ENCODE assay signal across 25 mouse cellular contexts in the genomic region with DNA sequence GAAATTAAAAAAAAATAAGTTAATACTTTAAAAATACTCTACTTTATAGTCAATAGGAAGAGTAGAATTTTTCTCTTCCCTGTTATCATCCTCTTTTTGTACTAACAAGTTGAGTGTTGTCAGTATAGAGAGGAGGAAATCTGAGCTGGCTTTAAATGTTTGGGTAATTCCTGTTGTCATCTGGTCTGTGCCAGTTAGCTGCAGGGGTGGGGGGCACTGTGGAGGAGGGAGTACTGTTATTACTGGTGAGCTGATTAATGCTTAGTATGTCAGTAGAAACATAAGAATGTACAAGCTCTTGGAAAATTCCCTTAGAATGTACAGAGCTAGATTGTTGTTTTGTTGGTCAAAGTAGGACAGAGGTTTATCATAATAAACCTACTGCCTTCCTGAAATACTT. TPM values are rescaled to one million over a fixed set of nuclear protein-coding genes. Genes with fewer than 3 reads are reported as not detected.
A peak's percentile ranks its signal among the peaks of the same experiment; 100 is the strongest.
DNase-seq lines count a peak whose midpoint lies in the region; ATAC-seq and TF ChIP-seq lines count a peak whose summit lies in the region.
"Had no signal": no experiment of that assay in that cellular context is flagged by ENCODE, and none has a peak within 500 bp of the region (broad histone marks: within the 10 kb centered on the region; RNA-seq: fewer than 3 reads in every experiment).

No protein-coding gene starts in this region.

- H3K79me2 ChIP-seq in CH12.LX (replicated peaks; ENCODE audit: control insufficient read depth, extremely low read depth, insufficient read depth, poor library complexity, severe bottlenecking): no peaks in the 10 kb centered on the region

- H3K36me3 ChIP-seq in kidney, embryonic 15.5 days: no peaks in the 10 kb centered on the region
- no peaks in the 10 kb centered on the region for H3K36me3 ChIP-seq in kidney, postnatal 0 days (ENCODE audit: insufficient read depth, low read length)
- no peaks in the 10 kb centered on the region for H3K36me3 ChIP-seq in CH12.LX (replicated peaks in 1 of 2; ENCODE audit: control insufficient read depth in 1 of 2, insufficient read depth in 1 of 2, low read length in 1 of 2)
- H3K36me3 ChIP-seq: embryonic facial prominence, embryonic 10.5 days; embryonic facial prominence, embryonic 12.5 days; forebrain, embryonic 15.5 days had no signal

- H3K4me1 ChIP-seq in kidney, embryonic 15.5 days: no peaks in the 10 kb centered on the region
- H3K4me1 ChIP-seq in kidney, postnatal 0 days (replicated peaks; ENCODE audit: insufficient read depth, low read length): no peaks in the 10 kb centered on the region
- peaks cover 9 to 44% of the 10 kb centered on the region in 2 experiments for H3K4me1 ChIP-seq in CH12.LX (ENCODE audit: control insufficient read depth in 1 of 2, insufficient read depth in 2 of 2)
- H3K4me1 ChIP-seq: embryonic facial prominence, embryonic 10.5 days; embryonic facial prominence, embryonic 12.5 days; forebrain, embryonic 13.5 days; forebrain, embryonic 15.5 days had no signal

- ATAC-seq in kidney, embryonic 15.5 days (replicated peaks; ENCODE audit: low FRiP score): peak; percentile 80
- ATAC-seq in kidney, postnatal 0 days (replicated peaks; ENCODE audit: low FRiP score, low read depth): no peak
- ATAC-seq: CD4-positive, CD25-positive, alpha-beta regulatory T cell, adult 4 months; forebrain, embryonic 13.5 days; forebrain, embryonic 15.5 days; forebrain, postnatal 0 days had no signal

- dilution Hi-C loops in CH12.LX (cut with MboI; ENCODE audit: extremely low pct_ligation_motif_present, extremely low pct_unique_long_range_greater_than_20kb, low sequenced_read_pairs): no loop called here

- peak; percentile 2 to 10 for DNase-seq in cerebellum, postnatal 10 days
- DNase-seq in cerebellum, adult 11 months: no peak
- no peak for DNase-seq in kidney, postnatal 14 days
- DNase-seq in kidney, postnatal 0 days (ENCODE audit: low spot score): peak; percentile 22
- DNase-seq in kidney, postnatal 25 days: no peak
- DNase-seq in CH12.LX (ENCODE audit: extremely low read depth): no peak
- no peak for DNase-seq in embryo, embryonic 10 days (ENCODE audit: low spot score)
- DNase-seq: adrenal gland, adult 2 months; adrenal gland, postnatal 10 days; adrenal gland, postnatal 25 days; B cell, adult 2 months; cerebellum, adult 11-12 months; cerebellum, adult 2 months; cerebellum, adult 9-10 months; cerebellum, postnatal 14 days; cerebellum, postnatal 36 days; forebrain, postnatal 0 days had no signal

- no peak overlapping the region for H3K4me3 ChIP-seq in kidney, embryonic 15.5 days (replicated peaks)
- no peak overlapping the region for H3K4me3 ChIP-seq in kidney, postnatal 0 days (replicated peaks; ENCODE audit: low read depth, low read length)
- no peak overlapping the region for H3K4me3 ChIP-seq in CH12.LX (replicated peaks in 1 of 3; ENCODE audit: low read depth in 2 of 3, low read length in 2 of 3, poor library complexity in 1 of 3)
- H3K4me3 ChIP-seq: embryonic facial prominence, embryonic 10.5 days; embryonic facial prominence, embryonic 12.5 days; forebrain, embryonic 13.5 days; forebrain, embryonic 15.5 days had no signal

- no peak for TF ChIP-seq EP300 in CH12.LX (IDR thresholded peaks at IDR 0.05; ENCODE audit: low read length)

- H3K9me3 ChIP-seq in kidney, embryonic 15.5 days (replicated peaks): no peaks in the 10 kb centered on the region
- no peaks in the 10 kb centered on the region for H3K9me3 ChIP-seq in kidney, postnatal 0 days (replicated peaks; ENCODE audit: low read length)
- no peaks in the 10 kb centered on the region for H3K9me3 ChIP-seq in CH12.LX (replicated peaks; ENCODE audit: low read length)
- H3K9me3 ChIP-seq: embryonic facial prominence, embryonic 10.5 days; embryonic facial prominence, embryonic 12.5 days; forebrain, embryonic 13.5 days; forebrain, embryonic 15.5 days had no signal

- no peak overlapping the region for H3K27ac ChIP-seq in kidney, embryonic 15.5 days
- H3K27ac ChIP-seq in kidney, postnatal 0 days: no peak overlapping the region
- no peak overlapping the region for H3K27ac ChIP-seq in CH12.LX (ENCODE audit: insufficient read depth, low read depth)
- H3K27ac ChIP-seq: embryonic facial prominence, embryonic 10.5 days; embryonic facial prominence, embryonic 12.5 days; forebrain, embryonic 13.5 days; forebrain, embryonic 15.5 days had no signal

- no peak for TF ChIP-seq POLR2A in CH12.LX (IDR thresholded peaks at IDR 0.05; ENCODE audit: low read depth, low read length)

- in situ Hi-C loops in CH12.LX (cut with MboI; ENCODE audit: low pct_ligation_motif_present, low pct_unique_long_range_greater_than_20kb, low sequenced_read_pairs): loop anchor here (25.0 kb wide), 1 partner anchor 302 kb away; no protein-coding TSS in a partner anchor

- H3K9ac ChIP-seq in kidney, embryonic 15.5 days: no peak overlapping the region
- no peak overlapping the region for H3K9ac ChIP-seq in kidney, postnatal 0 days (ENCODE audit: low read depth, low read length)
- H3K9ac ChIP-seq in CH12.LX (ENCODE audit: insufficient read depth, low read depth): no peak overlapping the region
- H3K9ac ChIP-seq: embryonic facial prominence, embryonic 12.5 days; forebrain, embryonic 13.5 days; forebrain, embryonic 15.5 days; forebrain, postnatal 0 days had no signal

- H3K4me2 ChIP-seq in kidney, embryonic 15.5 days: no peak overlapping the region
- H3K4me2 ChIP-seq in kidney, postnatal 0 days (ENCODE audit: low read length): no peak overlapping the region
- H3K4me2 ChIP-seq in CH12.LX (ENCODE audit: insufficient read depth, low read depth, poor library complexity, severe bottlenecking): no peak overlapping the region
- H3K4me2 ChIP-seq: embryonic facial prominence, embryonic 12.5 days; forebrain, embryonic 13.5 days; forebrain, embryonic 15.5 days had no signal

- TF ChIP-seq RAD21 in CH12.LX (IDR thresholded peaks at IDR 0.05; ENCODE audit: low read depth, low read length): no peak

- H3K27me3 ChIP-seq in kidney, embryonic 15.5 days: no peaks in the 10 kb centered on the region
- no peaks in the 10 kb centered on the region for H3K27me3 ChIP-seq in kidney, postnatal 0 days (ENCODE audit: insufficient read depth, low read length)
- H3K27me3 ChIP-seq in CH12.LX (replicated peaks): no peaks in the 10 kb centered on the region
- H3K27me3 ChIP-seq: embryonic facial prominence, embryonic 12.5 days; forebrain, embryonic 13.5 days; forebrain, embryonic 15.5 days had no signal

- TF ChIP-seq CTCF in kidney, postnatal 0 days (IDR thresholded peaks at IDR 0.05; ENCODE audit: low read depth): no peak
- TF ChIP-seq CTCF in CH12.LX (conservative IDR thresholded peaks at IDR 0.05 in 1 of 2, IDR thresholded peaks at IDR 0.05 in 1 of 2; ENCODE audit: low read depth in 2 of 2, low read length in 2 of 2): no peak

TF ChIP-seq in CH12.LX, 34 proteins besides CTCF, POLR2A, EP300 and RAD21:
- TF ChIP-seq BHLHE40 (IDR thresholded peaks at IDR 0.05; ENCODE audit: low read depth, low read length) (no peak), HCFC1 (IDR thresholded peaks at IDR 0.05; ENCODE audit: low read depth, low read length) (no peak), CHD2 (IDR thresholded peaks at IDR 0.05; ENCODE audit: low read length) (no peak), IRF4 (IDR thresholded peaks at IDR 0.05; ENCODE audit: low read depth, low read length) (peak; percentile 31; the same call in 1 of the 2 replicates)
TF ChIP-seq in CH12.LX: peak in this region for 1.

RNA-seq across cellular contexts. Expression of a gene that starts 36.7 kb away (rescaled TPM):
- polyA plus RNA-seq in kidney, embryonic 15.5 days (2015; fragmentation: Nextera tagmentation; extraction: Ambion mirVana): 0.32 and 0.35 TPM in 2 replicates
- 0.08 TPM in 1 of 2 replicates, not detected in the other for polyA plus RNA-seq in kidney, postnatal 0 days (2015; fragmentation: Nextera tagmentation; extraction: Ambion mirVana)
- 0.04 TPM in 1 of 2 replicates, not detected in the other for total RNA-seq in CH12.LX (2012; rRNA removed)
- total RNA-seq in CH12.LX (2014; rRNA removed): 0.08 TPM in 1 of 2 replicates, not detected in the other
- polyA plus RNA-seq in CH12.LX (2012; ENCODE audit: insufficient read length, low read depth): not detected in 2 replicates
- total RNA-seq: common myeloid progenitor, adult 5-6 weeks; MEL had no signal
- polyA plus RNA-seq: CD4-positive, CD25-positive, alpha-beta regulatory T cell, adult 4 months had no signal

Comparison
In these comparisons a context has a peak if more than half of its experiments do, and no peak if none do; other contexts are left out.
1. DNase-seq: peak in cerebellum, postnatal 10 days (2 of 2) and kidney, postnatal 0 days (single experiment); none in cerebellum, adult 11 months (single experiment), kidney, postnatal 14 days (single experiment), kidney, postnatal 25 days (0 of 2), CH12.LX (single experiment) and embryo, embryonic 10 days (single experiment).